Mouse (Mus musculus) olfactory bulb, adult 2 months (tissue): ENCODE measurements around the gene Tnfrsf25. TPM values are rescaled to one million over a fixed set of nuclear protein-coding genes. Genes with fewer than 3 reads are reported as not detected.
A peak's percentile ranks its signal among the peaks of the same experiment; 100 is the strongest.

Experiments used
- H3K27ac ChIP-seq: fragments of 200-500 bp; 2 replicates; pipeline ENCODE4 v1.5.1; 2012; ENCODE audit warnings: low read depth, low read length; ENCODE audit not compliant: insufficient read depth
- H3K4me1 ChIP-seq: fragments of 200-500 bp; 2 replicates; pipeline ENCODE4 v1.6.1; 2012; ENCODE audit warnings: low read length; ENCODE audit not compliant: control insufficient read depth, insufficient read depth
- H3K4me3 ChIP-seq: fragments of 200-500 bp; 2 replicates; pipeline ENCODE4 v1.5.1; 2012; ENCODE audit warnings: mild to moderate bottlenecking, low read depth, low read length, moderate library complexity; ENCODE audit not compliant: insufficient read depth
- CTCF ChIP-seq: fragments of 200-500 bp; IDR thresholded peaks from 2 replicates; pipeline ENCODE4 v1.5.1; 2012; ENCODE audit warnings: low read depth, mild to moderate bottlenecking, low read length, moderate library complexity; ENCODE audit not compliant: insufficient read depth
- POLR2A ChIP-seq: fragments of 200-500 bp; IDR thresholded peaks from 2 replicates; pipeline ENCODE4 v1.6.1; 2012; ENCODE audit warnings: mild to moderate bottlenecking, low read depth, low read length, moderate library complexity; ENCODE audit not compliant: insufficient read depth
- WGBS: fragments of 180-500 bp; shearing (Covaris S2); methylation state at CpG from one replicate; pipeline ENCODE4 v1.1.7; 2018; 5-methylcytosine and 5-hydroxymethylcytosine counted together
- polyA plus RNA-seq: library from polyadenylated mRNA; stranded (reverse); fragments of >200 nt; gene quantifications from 2 replicates; pipeline ENCODE4 v1.2.4, GENCODE M21; 2012; ENCODE audit warnings: low replicate concordance; ENCODE audit not compliant: missing spikeins, insufficient read depth, insufficient read length

Gene Tnfrsf25
- polyA plus RNA-seq, 1 experiment = not detected

- Histone ChIP-seq H3K4me1 (peaks cover 17% of the 10 kb centered on the region), H3K27ac (no peak overlapping the region)
- 83% methylated on average over 6 of the region's 6 CpGs for WGBS
Observed at GRCm38 (mm10) chr4:152161601-152162000, 45.9 kb downstream of the Tnfrsf25 start.

GRCm38 (mm10) chr4:152162748-152163147 lies 47.0 kb downstream of the Tnfrsf25 start:
- 92% methylated on average over 2 of the region's 2 CpGs for WGBS

More at GRCm38 (mm10) chr4:152161601-152162000, 45.9 kb downstream of the Tnfrsf25 start:
- H3K4me3 ChIP-seq = no peak overlapping the region
- no peak for TF ChIP-seq POLR2A

GRCm38 (mm10) chr4:152165036-152165931 lies 49.5 kb downstream of the Tnfrsf25 start:
- TF ChIP-seq CTCF = peak; percentile 84; the same call in 1 of the 2 replicates
- no peak for TF ChIP-seq POLR2A
- WGBS = 30% methylated on average over 22 of the region's 22 CpGs
- H3K27ac ChIP-seq = no peak overlapping the region
- no peak overlapping the region for H3K4me3 ChIP-seq
- 0 out of 2 replicates have a peak, but pooled peaks cover 3% of the 10 kb centered on the region for H3K4me1 ChIP-seq

More at GRCm38 (mm10) chr4:152162748-152163147, 47.0 kb downstream of the Tnfrsf25 start:
- H3K4me3 ChIP-seq = no peak overlapping the region
- peaks cover 17% of the 10 kb centered on the region for H3K4me1 ChIP-seq
- no peak overlapping the region for H3K27ac ChIP-seq
- no peak for TF ChIP-seq CTCF
- no peak for TF ChIP-seq POLR2A

- H3K4me1 ChIP-seq = 0 out of 2 replicates have a peak, but pooled peaks cover 3% of the 10 kb centered on the region
- H3K27ac ChIP-seq = no peak overlapping the region
- WGBS = 45% methylated on average over 8 of the region's 8 CpGs
- TF ChIP-seq POLR2A = no peak
- no peak for TF ChIP-seq CTCF
- H3K4me3 ChIP-seq = no peak overlapping the region
Observed at GRCm38 (mm10) chr4:152168052-152168451, 52.3 kb downstream of the Tnfrsf25 start.

- H3K27ac ChIP-seq = no peak overlapping the region
- H3K4me1 ChIP-seq = 0 out of 2 replicates have a peak, but pooled peaks cover 3% of the 10 kb centered on the region
- H3K4me3 ChIP-seq = no peak overlapping the region
- 83% methylated on average over 7 of the region's 7 CpGs for WGBS
- no peak for TF ChIP-seq CTCF
- no peak for TF ChIP-seq POLR2A
Observed at GRCm38 (mm10) chr4:152169103-152169502, 53.4 kb downstream of the Tnfrsf25 start.

Other genes starting within 250 kb of the Tnfrsf25 start
- not detected in 2 replicates for gene Dnajc11, start 182.2 kb upstream of the Tnfrsf25 start, polyA plus RNA-seq
- gene Thap3, start 126.9 kb upstream of the Tnfrsf25 start, polyA plus RNA-seq = not detected in 2 replicates
- not detected in 2 replicates for gene Phf13, start 119.7 kb upstream of the Tnfrsf25 start, polyA plus RNA-seq
- gene Klhl21, start 107.1 kb upstream of the Tnfrsf25 start, polyA plus RNA-seq = not detected in 2 replicates
- gene Zbtb48, start 88.3 kb upstream of the Tnfrsf25 start, polyA plus RNA-seq = not detected in 2 replicates
- not detected in 2 replicates for gene Tas1r1, start 77.4 kb upstream of the Tnfrsf25 start, polyA plus RNA-seq
- not detected in 2 replicates for gene Nol9, start 76.6 kb upstream of the Tnfrsf25 start, polyA plus RNA-seq
- not detected in 2 replicates for gene Plekhg5, start 43.4 kb upstream of the Tnfrsf25 start, polyA plus RNA-seq
- gene Espn, start 36.4 kb downstream of the Tnfrsf25 start, polyA plus RNA-seq = not detected in 2 replicates
- not detected in 2 replicates for gene Hes2, start 42.9 kb downstream of the Tnfrsf25 start, polyA plus RNA-seq
- gene Acot7, start 62.2 kb downstream of the Tnfrsf25 start, polyA plus RNA-seq = not detected in 2 replicates
- not detected in 2 replicates for gene Gpr153, start 158.3 kb downstream of the Tnfrsf25 start, polyA plus RNA-seq
- gene Hes3, start 175.7 kb downstream of the Tnfrsf25 start, polyA plus RNA-seq = not detected in 2 replicates
- not detected in 2 replicates for gene Icmt, start 181.3 kb downstream of the Tnfrsf25 start, polyA plus RNA-seq
- gene Rnf207, start 203.1 kb downstream of the Tnfrsf25 start, polyA plus RNA-seq = not detected in 2 replicates
- not detected in 2 replicates for gene Rpl22, start 209.8 kb downstream of the Tnfrsf25 start, polyA plus RNA-seq
- 36.3 TPM in 1 of 2 replicates, not detected in the other for gene Chd5, start 222.7 kb downstream of the Tnfrsf25 start, polyA plus RNA-seq